Mouse (Mus musculus): ENCODE measurements around the gene Ifi27. TPM values are rescaled to one million over a fixed set of nuclear protein-coding genes. Genes with fewer than 3 reads are reported as not detected.
A peak's percentile ranks its signal among the peaks of the same experiment; 100 is the strongest.
"Not testable (repeated sequence)": the region's sequence is repeated elsewhere in the genome, so short reads cannot be mapped to it uniquely, and the experiment has no call there.

Ifi27 gene
- polyA plus RNA-seq, 1 experiment from 2014 or later: 79.3 TPM

DNA sequence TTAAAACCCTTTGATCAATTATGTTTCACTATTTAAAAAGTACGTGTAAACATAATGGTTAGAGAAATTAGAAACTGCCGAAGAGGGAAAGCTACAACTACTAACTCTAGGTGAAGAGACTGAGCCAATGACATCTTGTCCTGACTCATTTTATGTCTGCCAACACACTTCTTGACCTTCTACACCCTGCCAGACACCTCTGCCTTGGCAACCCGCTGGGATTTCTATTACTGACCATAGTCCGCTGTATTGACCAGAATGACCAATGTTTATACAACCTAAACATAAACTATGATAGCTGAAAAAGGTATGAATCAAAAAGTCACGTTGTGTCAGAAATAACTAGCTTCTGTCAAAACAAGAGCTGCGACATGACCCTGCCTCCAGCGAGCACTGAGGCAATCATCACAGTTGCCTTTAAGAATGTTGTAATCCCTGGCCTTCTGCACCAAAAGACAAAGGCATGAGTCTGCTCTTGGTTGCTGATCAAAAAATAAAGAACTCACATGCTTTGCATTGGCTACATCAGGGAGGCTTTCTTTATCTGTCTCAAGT is 43.5 kb downstream of the Ifi27 start:
- TF ChIP-seq CTCF (IDR thresholded peaks at IDR 0.05; ENCODE audit: low read depth): no peak
- Histone ChIP-seq H3K4me2 (replicated peaks; ENCODE audit: low read depth) (no peak overlapping the region), H3K4me3 (ENCODE audit: low read depth, low read length) (no peak overlapping the region), H3K27ac (ENCODE audit: low read depth, low read length) (no peak overlapping the region), H3K9me3 (ENCODE audit: control insufficient read depth) (no peaks in the 10 kb centered on the region), H3K36me3 (ENCODE audit: control insufficient read depth, insufficient read depth) (no peaks in the 10 kb centered on the region), H3K9ac (ENCODE audit: low read depth, low read length) (no peak overlapping the region), H3K27me3 (replicated peaks; ENCODE audit: control insufficient read depth, insufficient read depth, low read length) (no peaks in the 10 kb centered on the region), H3K4me1 (replicated peaks; ENCODE audit: control insufficient read depth, insufficient read depth, low read length) (0 out of 2 replicates have a peak, but pooled peaks cover 4% of the 10 kb centered on the region)
- ATAC-seq: peak; percentile 63; the same call in 1 of the 2 replicates
- WGBS: 61% methylated on average over 7 of the region's 7 CpGs

GRCm38 (mm10) chr12:103481671-103482070 is 47.7 kb downstream of the Ifi27 start:
- H3K4me2 ChIP-seq (replicated peaks; ENCODE audit: low read depth): no peak overlapping the region

GRCm38 (mm10) chr12:103482781-103483180 is 48.8 kb downstream of the Ifi27 start:
- H3K27me3 ChIP-seq (replicated peaks; ENCODE audit: control insufficient read depth, insufficient read depth, low read length): no peaks in the 10 kb centered on the region
- TF ChIP-seq CTCF (IDR thresholded peaks at IDR 0.05; ENCODE audit: low read depth): no peak
- H3K36me3 ChIP-seq (ENCODE audit: control insufficient read depth, insufficient read depth): no peaks in the 10 kb centered on the region
- WGBS: 89% methylated on average over 2 of the region's 2 CpGs
- no peaks in the 10 kb centered on the region for H3K9me3 ChIP-seq (ENCODE audit: control insufficient read depth)
- no peak overlapping the region for H3K27ac ChIP-seq (ENCODE audit: low read depth, low read length)
- no peak overlapping the region for H3K9ac ChIP-seq (ENCODE audit: low read depth, low read length)
- no peak overlapping the region for H3K4me2 ChIP-seq (replicated peaks; ENCODE audit: low read depth)
- 0 out of 2 replicates have a peak, but pooled peaks cover 9% of the 10 kb centered on the region for H3K4me1 ChIP-seq (replicated peaks; ENCODE audit: control insufficient read depth, insufficient read depth, low read length)
- ATAC-seq: no peak
- no peak overlapping the region for H3K4me3 ChIP-seq (ENCODE audit: low read depth, low read length)

More at GRCm38 (mm10) chr12:103481671-103482070, 47.7 kb downstream of the Ifi27 start:
- no peaks in the 10 kb centered on the region for H3K9me3 ChIP-seq (ENCODE audit: control insufficient read depth)
- no peak overlapping the region for H3K27ac ChIP-seq (ENCODE audit: low read depth, low read length)
- 0 out of 2 replicates have a peak, but pooled peaks cover 9% of the 10 kb centered on the region for H3K4me1 ChIP-seq (replicated peaks; ENCODE audit: control insufficient read depth, insufficient read depth, low read length)
- no peaks in the 10 kb centered on the region for H3K27me3 ChIP-seq (replicated peaks; ENCODE audit: control insufficient read depth, insufficient read depth, low read length)
- no peak overlapping the region for H3K9ac ChIP-seq (ENCODE audit: low read depth, low read length)
- WGBS: 78% methylated on average over 5 of the region's 5 CpGs
- no peak overlapping the region for H3K4me3 ChIP-seq (ENCODE audit: low read depth, low read length)
- H3K36me3 ChIP-seq (ENCODE audit: control insufficient read depth, insufficient read depth): no peaks in the 10 kb centered on the region
- ATAC-seq: no peak
- no peak for TF ChIP-seq CTCF (IDR thresholded peaks at IDR 0.05; ENCODE audit: low read depth)

DNA sequence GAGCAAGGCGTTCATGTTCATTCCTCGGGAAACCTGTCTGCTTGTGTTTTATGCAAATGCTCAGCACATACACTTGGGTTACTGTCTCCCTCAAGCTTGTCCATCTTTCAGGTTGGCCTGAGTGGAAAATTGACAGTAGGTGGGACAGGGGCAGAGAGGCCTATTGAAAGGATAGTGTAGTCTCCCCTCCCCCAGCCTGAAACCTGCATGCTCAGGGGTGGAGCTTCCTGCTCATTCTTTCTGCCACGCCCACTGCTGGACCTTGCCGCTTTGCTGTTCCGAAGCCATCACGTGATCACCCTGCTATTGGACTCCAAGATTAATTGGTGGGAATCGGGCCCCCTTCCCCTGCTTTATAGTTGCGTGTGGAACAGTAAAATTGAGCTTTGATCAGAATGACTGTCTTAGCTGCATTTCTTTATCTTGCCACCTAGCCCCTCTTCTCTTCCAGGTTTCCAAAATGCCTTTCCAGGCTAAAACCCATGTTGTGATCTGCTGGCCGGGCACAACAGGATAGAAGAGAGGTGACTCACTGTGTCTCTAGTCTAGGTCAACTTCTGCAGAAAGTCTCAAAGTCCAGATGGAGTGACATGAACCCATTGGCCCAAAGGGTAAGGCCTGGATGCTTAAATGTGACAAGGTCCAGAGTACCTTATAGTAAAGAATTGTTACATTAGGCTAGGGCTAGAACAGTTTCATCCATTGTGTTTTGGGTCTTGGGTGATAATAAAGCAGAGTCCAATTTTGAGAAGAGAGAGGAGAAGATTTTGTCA is 50.4 kb downstream of the Ifi27 start:
- ATAC-seq: peak; percentile 89

DNA sequence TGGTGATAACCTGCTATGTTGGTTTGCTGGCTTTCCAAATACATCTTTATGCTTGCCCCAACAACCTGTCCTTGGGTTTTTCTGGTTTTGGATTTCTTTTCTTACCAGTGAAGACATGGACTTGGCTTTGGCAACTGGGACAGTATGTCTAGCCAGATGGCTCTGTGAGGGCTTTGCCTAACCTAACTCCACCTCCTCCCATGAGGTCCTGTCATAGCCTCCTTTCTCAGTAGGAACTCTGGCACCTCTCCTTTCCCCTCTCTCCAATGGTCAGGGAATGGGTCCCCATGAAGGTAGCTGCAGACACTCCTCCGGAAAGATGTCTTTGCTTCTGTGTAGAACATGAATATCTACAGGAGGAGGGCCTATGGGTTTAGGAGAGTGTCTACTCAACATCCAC is 52.7 kb downstream of the Ifi27 start:
- no peak overlapping the region for H3K9ac ChIP-seq (ENCODE audit: low read depth, low read length)
- no peak overlapping the region for H3K4me2 ChIP-seq (replicated peaks; ENCODE audit: low read depth)
- H3K27ac ChIP-seq (ENCODE audit: low read depth, low read length): no peak overlapping the region
- TF ChIP-seq CTCF (IDR thresholded peaks at IDR 0.05; ENCODE audit: low read depth): no peak
- 0 out of 2 replicates have a peak, but pooled peaks cover 5% of the 10 kb centered on the region for H3K4me1 ChIP-seq (replicated peaks; ENCODE audit: control insufficient read depth, insufficient read depth, low read length)
- H3K4me3 ChIP-seq (ENCODE audit: low read depth, low read length): no peak overlapping the region
- no peaks in the 10 kb centered on the region for H3K27me3 ChIP-seq (replicated peaks; ENCODE audit: control insufficient read depth, insufficient read depth, low read length)
- no peaks in the 10 kb centered on the region for H3K36me3 ChIP-seq (ENCODE audit: control insufficient read depth, insufficient read depth)
- 92% methylated on average over 1 of the region's 1 CpGs for WGBS
- ATAC-seq: no peak
- no peaks in the 10 kb centered on the region for H3K9me3 ChIP-seq (ENCODE audit: control insufficient read depth)

More for the DNA sequence above, 50.4 kb downstream of the Ifi27 start:
- not testable (repeated sequence) for H3K4me1 ChIP-seq (replicated peaks; ENCODE audit: control insufficient read depth, insufficient read depth, low read length); H3K9me3 ChIP-seq (ENCODE audit: control insufficient read depth); H3K27me3 ChIP-seq (replicated peaks; ENCODE audit: control insufficient read depth, insufficient read depth, low read length); H3K27ac ChIP-seq (ENCODE audit: low read depth, low read length); H3K9ac ChIP-seq (ENCODE audit: low read depth, low read length); H3K4me3 ChIP-seq (ENCODE audit: low read depth, low read length); H3K36me3 ChIP-seq (ENCODE audit: control insufficient read depth, insufficient read depth); H3K4me2 ChIP-seq (replicated peaks; ENCODE audit: low read depth)
- 40% methylated on average over 9 of the region's 9 CpGs for WGBS

DNA sequence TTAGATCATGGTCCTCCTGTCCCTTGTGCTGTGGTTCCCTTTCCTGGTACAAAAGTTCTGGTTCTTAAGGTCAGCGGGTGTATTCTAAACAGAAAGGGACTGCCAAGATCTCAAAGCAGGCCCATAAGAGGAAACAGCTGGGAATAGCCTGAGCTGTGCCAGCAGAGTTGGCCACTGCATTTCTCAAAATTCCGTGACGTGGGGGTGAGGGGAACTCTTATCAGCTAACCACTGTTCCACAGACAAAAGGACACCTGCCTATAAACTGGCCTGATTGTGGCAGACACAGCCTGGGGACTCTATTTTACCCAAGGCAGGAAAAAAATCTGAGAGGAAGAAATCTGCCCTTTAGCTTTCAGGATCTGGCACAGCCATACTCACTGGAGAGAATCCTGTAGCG is 53.3 kb downstream of the Ifi27 start:
- H3K4me2 ChIP-seq (replicated peaks; ENCODE audit: low read depth): no peak overlapping the region
- no peaks in the 10 kb centered on the region for H3K27me3 ChIP-seq (replicated peaks; ENCODE audit: control insufficient read depth, insufficient read depth, low read length)
- 0 out of 2 replicates have a peak, but pooled peaks cover 5% of the 10 kb centered on the region for H3K4me1 ChIP-seq (replicated peaks; ENCODE audit: control insufficient read depth, insufficient read depth, low read length)
- WGBS: 51% methylated on average over 4 of the region's 4 CpGs
- ATAC-seq: no peak
- no peaks in the 10 kb centered on the region for H3K9me3 ChIP-seq (ENCODE audit: control insufficient read depth)
- H3K4me3 ChIP-seq (ENCODE audit: low read depth, low read length): no peak overlapping the region
- no peak overlapping the region for H3K9ac ChIP-seq (ENCODE audit: low read depth, low read length)
- H3K27ac ChIP-seq (ENCODE audit: low read depth, low read length): 0 out of 2 replicates have a peak overlapping the region, but pooled peaks have one; percentile 12
- no peaks in the 10 kb centered on the region for H3K36me3 ChIP-seq (ENCODE audit: control insufficient read depth, insufficient read depth)
- TF ChIP-seq CTCF (IDR thresholded peaks at IDR 0.05; ENCODE audit: low read depth): no peak

Data from intestine, postnatal 0 days (tissue).